Mouse (Mus musculus) kidney, adult 2 months (tissue): ENCODE measurements around the gene Nxf7.
"Not testable (repeated sequence)": the region's sequence is repeated elsewhere in the genome, so short reads cannot be mapped to it uniquely, and the experiment has no call there.

Experiments
- CTCF ChIP-seq: fragments of 200-500 bp; conservative IDR thresholded peaks from 2 replicates; pipeline ENCODE4 v1.5.1; 2011; ENCODE audit warnings: low read depth, mild to moderate bottlenecking, control low read depth, low read length, moderate library complexity, mixed read lengths; ENCODE audit not compliant: insufficient read depth, insufficient read length
- POLR2A ChIP-seq: fragments of 200-500 bp; IDR thresholded peaks from one replicate; pipeline ENCODE4 v1.6.1; 2011; ENCODE audit warnings: low read depth, low read length, control low read depth

- not testable (repeated sequence) for TF ChIP-seq POLR2A, CTCF
Observed at GRCm38 (mm10) chrX:135574958-135575628, 23.5 kb downstream of the Nxf7 start.
